10 mouse cellular contexts compared by ENCODE assay signal in genomic region chr7:139434095-139434830, GRCm38 (mm10). TPM values are rescaled to one million over a fixed set of nuclear protein-coding genes. Genes with fewer than 3 reads are reported as not detected.
DNase-seq lines count a peak whose midpoint lies in the region; ATAC-seq lines count a peak whose summit lies in the region.
"Had no signal": no experiment of that assay in that cellular context is flagged by ENCODE, and none has a peak within 500 bp of the region (broad histone marks: within the 10 kb centered on the region; RNA-seq: fewer than 3 reads in every experiment).

No protein-coding gene starts in this region.

- no peaks in the 10 kb centered on the region for H3K27me3 ChIP-seq in intestine, embryonic 16.5 days (replicated peaks; ENCODE audit: control insufficient read depth, insufficient read depth, low read length)
- no peaks in the 10 kb centered on the region for H3K27me3 ChIP-seq in intestine, embryonic 15.5 days (replicated peaks)
- no peaks in the 10 kb centered on the region for H3K27me3 ChIP-seq in liver, embryonic 13.5 days

- DNase-seq in heart, postnatal 36 days, result peak; percentile 65 to 72
- DNase-seq in liver, embryonic 13.5 days, result no peak
- DNase-seq in skeletal muscle tissue, adult 2 months (ENCODE audit: low read depth, low spot score), result peak; percentile 25
- DNase-seq in left cerebral cortex, postnatal 4 days, result no peak
- DNase-seq in spleen, postnatal 10 days (ENCODE audit: low spot score in 2 of 2), result no peak
- DNase-seq: thymus, postnatal 4 days had no signal

- H3K36me3 ChIP-seq in intestine, embryonic 16.5 days (ENCODE audit: control insufficient read depth, insufficient read depth, low read length), result no peaks in the 10 kb centered on the region
- no peaks in the 10 kb centered on the region for H3K36me3 ChIP-seq in intestine, embryonic 15.5 days
- H3K36me3 ChIP-seq in liver, embryonic 13.5 days, result no peaks in the 10 kb centered on the region

- no peak overlapping the region for H3K4me3 ChIP-seq in intestine, embryonic 16.5 days (ENCODE audit: low read length)
- no peak overlapping the region for H3K4me3 ChIP-seq in intestine, embryonic 15.5 days (replicated peaks)
- no peak overlapping the region for H3K4me3 ChIP-seq in liver, embryonic 13.5 days (replicated peaks)

- intact Hi-C loops in heart, postnatal 36 days (cut with DNase I), result no loop called here
- intact Hi-C loops in left cerebral cortex, postnatal 4 days (cut with DNase I), result no loop called here

- no peak overlapping the region for H3K27ac ChIP-seq in intestine, embryonic 16.5 days (ENCODE audit: low read length)
- no peak overlapping the region for H3K27ac ChIP-seq in intestine, embryonic 15.5 days
- H3K27ac ChIP-seq in liver, embryonic 13.5 days, result peak overlapping the region; percentile 10; the same call in 1 of the 2 replicates

- H3K4me1 ChIP-seq in intestine, embryonic 16.5 days (ENCODE audit: control insufficient read depth, insufficient read depth, low read length), result peaks cover 19% of the 10 kb centered on the region
- peaks cover 17% of the 10 kb centered on the region for H3K4me1 ChIP-seq in intestine, embryonic 15.5 days (replicated peaks)
- 0 out of 2 replicates have a peak, but pooled peaks cover 8% of the 10 kb centered on the region for H3K4me1 ChIP-seq in liver, embryonic 13.5 days (replicated peaks)

- ATAC-seq in intestine, embryonic 16.5 days, result peak; percentile 26; the same call in 1 of the 2 replicates
- no peak for ATAC-seq in intestine, embryonic 15.5 days
- peak; percentile 70 for ATAC-seq in liver, embryonic 13.5 days (ENCODE audit: low read depth)
- ATAC-seq in CD4-positive, CD25-positive, alpha-beta regulatory T cell, adult 4 months, result no peak
- ATAC-seq: forebrain, embryonic 14.5 days had no signal

- WGBS in intestine, embryonic 16.5 days, result 61% methylated on average over 5 of the region's 5 CpGs
- WGBS in intestine, embryonic 15.5 days, result 61% methylated on average over 5 of the region's 5 CpGs
- WGBS in liver, embryonic 13.5 days (ENCODE audit: insufficient replicate concordance), result 26% methylated on average over 5 of the region's 5 CpGs

- no peak overlapping the region for H3K9ac ChIP-seq in intestine, embryonic 16.5 days (ENCODE audit: low read depth, low read length)
- no peak overlapping the region for H3K9ac ChIP-seq in intestine, embryonic 15.5 days
- no peak overlapping the region for H3K9ac ChIP-seq in liver, embryonic 13.5 days

- H3K4me2 ChIP-seq in intestine, embryonic 16.5 days (ENCODE audit: low read depth, low read length), result no peak overlapping the region
- no peak overlapping the region for H3K4me2 ChIP-seq in intestine, embryonic 15.5 days (replicated peaks)
- no peak overlapping the region for H3K4me2 ChIP-seq in liver, embryonic 13.5 days

- H3K9me3 ChIP-seq in intestine, embryonic 16.5 days (ENCODE audit: control insufficient read depth, low read length), result no peaks in the 10 kb centered on the region
- no peaks in the 10 kb centered on the region for H3K9me3 ChIP-seq in intestine, embryonic 15.5 days
- no peaks in the 10 kb centered on the region for H3K9me3 ChIP-seq in liver, embryonic 13.5 days (replicated peaks)

RNA-seq across cellular contexts. Expression of gene Inpp5a, which starts 45.4 kb away (rescaled TPM):
- 8.9 and 27.7 TPM in 2 replicates for polyA plus RNA-seq in intestine, embryonic 16.5 days (2015; fragmentation: Nextera tagmentation; extraction: Ambion mirVana)
- polyA plus RNA-seq in intestine, embryonic 15.5 days (2015; fragmentation: Nextera tagmentation; extraction: Ambion mirVana), result 33.1 and 35.5 TPM in 2 replicates
- total RNA-seq in heart, postnatal 36 days (2021), result 100 to 1,000 TPM; 273 to 286 TPM
- 4.0 and 4.3 TPM in 2 replicates for polyA plus RNA-seq in liver, embryonic 13.5 days (2015; fragmentation: Nextera tagmentation; extraction: Ambion mirVana)
- 10 to 100 TPM; 28.6 to 29.6 TPM for total RNA-seq in left cerebral cortex, postnatal 4 days (2021)
- polyA plus RNA-seq in CD4-positive, CD25-positive, alpha-beta regulatory T cell, adult 4 months (2017; shearing (Covaris generic)), result 10 to 100 TPM in 1 of 2 experiments, 1 to 10 TPM in 1; 8.8 to 11.7 TPM

Comparison
In these comparisons a context has a peak if more than half of its experiments do, and no peak if none do; other contexts are left out.
1. ATAC-seq: peak in intestine, embryonic 16.5 days (single experiment) and liver, embryonic 13.5 days (single experiment); none in intestine, embryonic 15.5 days (single experiment) and CD4-positive, CD25-positive, alpha-beta regulatory T cell, adult 4 months (single experiment).
2. DNase-seq: peak in heart, postnatal 36 days (2 of 2) and skeletal muscle tissue, adult 2 months (single experiment); none in liver, embryonic 13.5 days (single experiment), left cerebral cortex, postnatal 4 days (single experiment) and spleen, postnatal 10 days (0 of 2).